Mouse (Mus musculus) E14TG2a.4 (cell line): ENCODE data around the gene Lrrfip1.

Experiments
- H3K27me3 ChIP-seq: 2 replicates; pipeline ENCODE4 v1.6.1; 2014; ENCODE audit warnings: low read length, control low read depth; ENCODE audit not compliant: insufficient read depth
- H3K36me3 ChIP-seq: 2 replicates; pipeline ENCODE4 v1.6.1; 2014; ENCODE audit warnings: low read length, control low read depth; ENCODE audit not compliant: insufficient read depth
- H3K4me1 ChIP-seq: replicated peaks from 2 replicates; pipeline ENCODE4 v1.6.1; 2014; ENCODE audit warnings: low read depth, low read length, control low read depth
- H3K4me3 ChIP-seq: replicated peaks from 2 replicates; pipeline ENCODE4 v1.5.1; 2014; ENCODE audit warnings: mild to moderate bottlenecking, low read length
- H3K9me3 ChIP-seq: 2 replicates; pipeline ENCODE4 v1.6.1; 2014; ENCODE audit warnings: low read length, control low read depth
- CTCF ChIP-seq: conservative IDR thresholded peaks from 2 replicates; pipeline ENCODE4 v1.5.1; 2014; ENCODE audit warnings: low read length
- NANOG ChIP-seq: IDR thresholded peaks from 2 replicates; pipeline ENCODE4 v1.6.1; 2014; ENCODE audit warnings: borderline replicate concordance, low read length, mixed read lengths
- POU5F1 ChIP-seq: IDR thresholded peaks from 2 replicates; pipeline ENCODE4 v1.6.1; 2014; ENCODE audit warnings: low read length, borderline replicate concordance

Gene Lrrfip1

DNA sequence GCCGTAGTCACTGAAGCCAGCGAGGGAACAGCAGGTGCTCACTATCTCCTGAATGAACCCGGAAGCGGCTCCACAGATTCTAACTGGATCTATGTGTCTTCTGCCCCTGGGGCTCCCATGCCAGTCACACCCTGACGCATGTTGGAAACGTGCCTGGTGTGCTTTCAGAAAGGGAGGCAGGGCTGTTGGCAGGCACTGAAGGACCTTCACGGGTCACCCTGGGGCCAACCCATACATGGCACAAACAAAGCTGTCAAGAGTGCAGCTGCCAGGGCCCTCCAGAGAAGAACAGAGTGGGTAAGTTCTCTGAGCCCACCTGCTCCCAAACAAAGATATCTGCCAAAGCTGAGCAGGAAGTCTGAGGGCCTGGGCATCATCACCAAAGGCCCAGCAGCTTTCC lies 31.0 kb upstream of the Lrrfip1 start:
- H3K4me3 ChIP-seq = no peak overlapping the region
- no peaks in the 10 kb centered on the region for H3K9me3 ChIP-seq
- TF ChIP-seq NANOG (no peak), CTCF (no peak), POU5F1 (no peak)
- peaks cover 13% of the 10 kb centered on the region for H3K4me1 ChIP-seq
- peaks cover 43% of the 10 kb centered on the region for H3K27me3 ChIP-seq
- H3K36me3 ChIP-seq = no peaks in the 10 kb centered on the region

DNA sequence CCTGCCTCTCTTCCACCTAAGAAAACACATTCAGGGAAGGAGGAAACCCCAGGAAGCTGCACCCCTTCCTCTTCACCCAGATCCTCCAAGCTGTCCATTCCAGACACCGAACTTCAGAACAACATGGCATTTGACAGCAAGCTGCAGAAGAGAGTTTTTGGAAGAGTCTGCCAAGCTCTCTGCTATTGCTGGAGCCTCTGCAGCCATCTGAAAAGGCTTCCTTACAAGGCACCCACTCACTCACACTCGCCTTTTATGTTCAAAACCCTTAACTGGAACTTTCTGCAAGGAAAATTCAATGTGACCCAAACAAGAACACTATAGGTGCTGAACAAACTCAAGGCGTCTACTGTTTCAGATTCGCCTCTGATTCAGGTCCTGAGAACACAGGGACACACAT lies 29.9 kb upstream of the Lrrfip1 start:
- peaks cover 16% of the 10 kb centered on the region for H3K4me1 ChIP-seq
- TF ChIP-seq POU5F1 (no peak), CTCF (no peak), NANOG (no peak)
- H3K27me3 ChIP-seq = peaks cover 48% of the 10 kb centered on the region
- H3K9me3 ChIP-seq = no peaks in the 10 kb centered on the region
- H3K36me3 ChIP-seq = no peaks in the 10 kb centered on the region
- no peak overlapping the region for H3K4me3 ChIP-seq

DNA sequence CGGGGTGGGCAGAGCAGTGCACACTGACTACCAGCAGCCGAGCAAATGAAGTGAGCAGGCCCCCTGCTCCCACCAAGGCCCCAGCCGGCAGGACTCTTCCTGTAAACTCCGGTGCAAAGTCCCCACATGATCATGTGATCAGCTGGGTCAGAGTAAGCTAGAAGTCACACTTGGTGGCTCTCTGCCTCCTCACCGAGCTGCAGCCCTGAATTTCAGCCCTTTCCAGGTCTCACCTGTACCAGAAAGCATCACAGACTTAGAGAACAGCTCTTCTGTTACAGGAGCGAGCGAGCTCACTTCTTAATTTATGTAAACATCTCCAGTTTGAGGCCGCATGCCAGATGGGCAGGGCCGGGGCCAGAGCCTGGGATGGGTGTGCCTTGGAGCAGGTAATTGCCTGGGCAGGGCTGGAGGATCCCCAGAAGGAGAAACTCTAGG lies 29.2 kb upstream of the Lrrfip1 start, which contains the start of gene Rab17:
Rab17 (minus strand) TSS at position 315 of the 438 bp plus-strand sequence.
- Histone ChIP-seq H3K36me3 (no peaks in the 10 kb centered on the region), H3K9me3 (no peaks in the 10 kb centered on the region), H3K4me1 (peaks cover 16% of the 10 kb centered on the region), H3K27me3 (peaks cover 48% of the 10 kb centered on the region), H3K4me3 (peak within 1 kb of the TSS; percentile 32)
- TF ChIP-seq POU5F1 (no peak), NANOG (no peak), CTCF (no peak)

DNA sequence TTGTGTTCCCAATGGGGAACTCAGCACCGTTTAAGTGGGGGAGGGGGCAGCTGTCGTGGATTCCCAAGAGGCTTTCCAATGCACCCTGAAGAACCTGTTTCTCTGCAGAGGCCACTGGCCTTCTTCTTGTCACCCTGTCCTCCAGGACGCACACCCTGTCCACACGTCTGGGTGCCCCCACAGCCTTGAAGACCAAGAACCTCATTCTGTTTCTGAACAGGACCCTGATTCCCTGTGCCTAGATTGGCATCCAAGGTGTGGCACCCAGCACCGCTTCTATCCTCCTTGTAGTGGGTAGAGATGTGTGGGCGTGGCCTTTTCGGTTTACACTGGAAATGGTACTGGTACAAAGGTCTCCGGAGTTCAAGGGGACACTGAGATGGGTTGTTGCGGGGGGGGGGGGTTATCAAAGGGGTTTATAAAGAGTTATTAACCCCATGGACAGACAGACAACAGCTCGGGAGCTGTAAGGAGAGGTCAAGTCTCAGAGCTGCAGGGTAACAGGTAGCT lies 28.6 kb upstream of the Lrrfip1 start:
- H3K4me1 ChIP-seq = peaks cover 16% of the 10 kb centered on the region
- TF ChIP-seq NANOG = no peak
- H3K4me3 ChIP-seq = peak overlapping the region; percentile 32; the same call in 1 of the 2 replicates

DNA sequence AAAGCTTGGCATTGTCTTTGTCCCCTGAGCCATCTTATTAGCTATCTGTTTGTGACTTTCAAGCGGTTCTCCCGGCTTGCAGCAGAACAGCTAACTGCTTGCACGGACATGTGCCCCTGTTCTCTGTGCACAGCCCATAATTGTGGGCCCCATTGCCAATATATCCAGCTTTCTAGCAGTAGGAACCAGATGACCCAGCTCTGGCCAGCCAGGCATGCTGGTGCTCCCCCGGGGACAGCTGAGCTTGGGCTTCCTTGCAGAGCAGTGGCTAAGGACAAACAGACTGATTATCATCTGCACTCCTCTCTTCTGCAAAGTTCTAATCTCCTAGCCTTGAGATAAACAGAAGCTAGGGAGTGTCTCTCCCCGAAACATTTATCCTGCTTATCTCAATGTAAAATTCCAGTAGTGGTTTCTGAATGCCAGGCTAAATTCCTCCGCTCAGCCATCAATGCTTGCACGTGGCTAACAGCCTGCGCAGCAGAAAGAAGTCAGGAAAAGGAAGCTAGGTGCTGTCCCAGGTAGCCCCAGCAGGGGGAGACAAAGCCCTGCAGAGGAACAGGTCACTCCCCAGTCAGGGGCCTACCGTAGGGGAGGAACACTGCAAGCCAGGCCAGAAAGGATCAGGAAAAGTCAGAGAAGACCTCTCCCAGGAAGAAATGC lies 25.5 kb upstream of the Lrrfip1 start:
- peak; percentile 96 for TF ChIP-seq CTCF
- no peak for TF ChIP-seq POU5F1
- H3K27me3 ChIP-seq = peaks cover 52% of the 10 kb centered on the region
- H3K9me3 ChIP-seq = no peaks in the 10 kb centered on the region
- H3K4me1 ChIP-seq = peaks cover 16% of the 10 kb centered on the region
- H3K4me3 ChIP-seq = no peak overlapping the region
- no peaks in the 10 kb centered on the region for H3K36me3 ChIP-seq

More for the DNA sequence above, 28.6 kb upstream of the Lrrfip1 start:
- Histone ChIP-seq H3K9me3 (no peaks in the 10 kb centered on the region), H3K27me3 (peaks cover 48% of the 10 kb centered on the region), H3K36me3 (no peaks in the 10 kb centered on the region)

DNA sequence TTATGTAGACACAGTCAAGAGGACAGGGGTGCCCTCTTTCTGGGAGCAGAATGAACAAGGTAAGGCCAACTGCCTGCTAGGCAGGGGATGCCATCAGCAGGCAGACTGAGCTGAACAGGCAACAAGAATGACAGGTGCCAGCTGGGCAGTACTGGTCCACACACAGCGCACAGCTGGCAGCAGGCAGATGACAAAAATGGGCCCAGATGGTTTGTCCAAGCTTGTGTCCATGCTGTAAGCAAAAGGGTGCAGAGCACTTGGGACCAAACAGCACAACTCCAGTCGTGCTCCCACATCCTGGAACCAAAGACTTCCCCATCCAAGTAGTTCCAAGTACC lies 25.0 kb upstream of the Lrrfip1 start:
- H3K9me3 ChIP-seq = no peaks in the 10 kb centered on the region
- H3K4me1 ChIP-seq = peaks cover 16% of the 10 kb centered on the region
- no peak for TF ChIP-seq NANOG
- TF ChIP-seq CTCF = no peak
- TF ChIP-seq POU5F1 = no peak
- no peaks in the 10 kb centered on the region for H3K36me3 ChIP-seq
- peaks cover 49% of the 10 kb centered on the region for H3K27me3 ChIP-seq
- no peak overlapping the region for H3K4me3 ChIP-seq

DNA sequence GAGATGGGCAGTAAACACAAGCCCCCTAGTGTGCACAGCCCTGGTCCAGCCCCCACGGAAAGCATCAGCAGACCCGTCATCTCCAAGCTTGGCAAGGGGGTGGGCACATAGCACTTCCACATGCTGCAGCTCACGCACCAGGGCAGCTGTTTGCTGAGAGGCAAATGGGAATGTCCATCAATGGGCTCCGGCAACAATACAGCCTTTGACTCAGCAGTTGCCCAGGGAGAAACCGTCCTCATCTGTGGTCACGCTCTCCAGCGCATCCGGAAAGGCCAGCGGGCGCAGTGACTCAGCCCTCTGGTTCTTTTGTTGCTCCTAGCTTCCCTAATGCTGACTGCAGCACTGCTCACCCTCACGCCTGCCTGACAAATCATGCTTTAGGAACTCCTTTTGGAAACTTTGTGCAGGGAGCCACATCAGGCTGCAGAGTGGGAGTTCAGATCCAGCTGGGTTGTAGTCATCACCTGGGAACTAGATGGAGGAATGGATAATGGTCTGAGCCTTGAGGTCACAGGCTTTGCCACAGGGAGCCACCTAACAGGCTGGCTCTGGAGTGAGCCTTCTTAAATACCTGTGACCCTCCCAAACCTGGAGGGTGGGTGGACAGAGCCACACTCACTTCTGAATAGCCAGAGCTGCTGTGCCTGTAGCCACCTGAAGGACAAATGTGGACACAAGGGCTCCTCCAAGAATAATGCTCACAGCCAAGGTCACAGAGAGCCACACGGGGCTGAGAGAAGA lies 23.5 kb upstream of the Lrrfip1 start:
- Histone ChIP-seq H3K36me3 (no peaks in the 10 kb centered on the region), H3K27me3 (peaks cover 37% of the 10 kb centered on the region), H3K9me3 (no peaks in the 10 kb centered on the region), H3K4me1 (peaks cover 6% of the 10 kb centered on the region), H3K4me3 (no peak overlapping the region)
- TF ChIP-seq NANOG = no peak

DNA sequence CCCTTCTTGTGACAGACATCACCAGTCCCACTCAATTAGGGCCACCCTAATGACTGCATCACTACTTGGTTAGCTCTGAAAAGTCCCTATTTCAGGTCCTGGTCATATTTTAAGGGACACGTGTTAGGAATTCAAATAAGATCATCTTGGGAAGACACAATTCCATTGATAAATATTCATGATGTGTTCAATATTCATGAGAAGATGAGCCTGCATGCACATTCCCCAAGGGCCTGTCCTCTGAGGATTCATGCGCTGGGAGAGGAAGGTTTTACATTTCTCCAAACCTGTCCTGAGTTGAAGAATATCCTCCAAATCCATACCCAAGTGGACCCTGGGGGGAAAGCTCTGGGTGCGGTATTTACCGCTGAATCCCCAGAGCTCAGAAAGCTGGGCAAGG lies 22.6 kb upstream of the Lrrfip1 start:
- peaks cover 32% of the 10 kb centered on the region for H3K27me3 ChIP-seq
- no peaks in the 10 kb centered on the region for H3K9me3 ChIP-seq
- peaks cover 4% of the 10 kb centered on the region; the same call in 1 of the 2 replicates for H3K4me1 ChIP-seq
- H3K4me3 ChIP-seq = no peak overlapping the region
- TF ChIP-seq POU5F1 (no peak), NANOG (no peak), CTCF (no peak)
- H3K36me3 ChIP-seq = no peaks in the 10 kb centered on the region

DNA sequence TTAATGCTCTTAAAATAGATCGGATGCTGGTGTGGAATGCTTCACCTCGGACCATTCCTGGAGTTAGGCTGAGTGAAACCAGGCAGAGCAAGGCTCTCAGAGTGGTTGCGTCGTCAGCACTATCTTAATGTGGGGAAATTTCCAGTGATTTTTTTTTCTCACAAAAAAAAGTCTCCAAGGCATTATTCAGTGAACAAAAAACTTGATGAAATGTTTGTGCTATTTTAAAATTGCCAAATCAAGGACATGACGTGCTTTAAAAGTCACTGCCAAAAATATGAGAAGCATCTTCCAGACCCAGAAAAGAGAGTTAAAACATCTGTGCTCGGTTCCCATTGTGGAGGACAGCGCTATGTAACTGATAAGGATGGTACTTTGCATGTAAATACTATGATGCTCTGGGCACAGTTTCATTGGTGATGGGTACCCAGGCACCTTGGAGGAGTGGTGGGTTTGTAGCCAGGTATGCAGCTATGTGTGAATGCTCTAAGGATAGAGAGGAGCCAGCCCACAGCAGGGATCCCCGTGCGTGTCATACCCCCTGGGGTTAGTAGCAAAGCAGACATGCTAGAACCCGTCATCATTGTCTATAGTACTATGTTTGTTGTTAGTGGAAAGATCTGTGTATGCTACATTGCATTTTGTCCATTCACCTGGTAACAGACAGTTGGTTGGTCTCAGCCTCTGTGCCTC lies 17.8 kb upstream of the Lrrfip1 start:
- Histone ChIP-seq H3K27me3 (peaks cover 2% of the 10 kb centered on the region; the same call in 1 of the 2 replicates), H3K36me3 (no peaks in the 10 kb centered on the region), H3K4me3 (no peak overlapping the region), H3K9me3 (peaks cover 5% of the 10 kb centered on the region; the same call in 1 of the 2 replicates), H3K4me1 (no peaks in the 10 kb centered on the region)
- TF ChIP-seq NANOG = no peak
- TF ChIP-seq POU5F1 = no peak
- no peak for TF ChIP-seq CTCF
